Mouse (Mus musculus): ENCODE results near the gene Larp1. TPM values are rescaled to one million over a fixed set of nuclear protein-coding genes. Genes with fewer than 3 reads are reported as not detected.

The Larp1 gene
- total RNA-seq, 2 experiments from 2014 or later, result 57.8 to 61.3 TPM

DNA sequence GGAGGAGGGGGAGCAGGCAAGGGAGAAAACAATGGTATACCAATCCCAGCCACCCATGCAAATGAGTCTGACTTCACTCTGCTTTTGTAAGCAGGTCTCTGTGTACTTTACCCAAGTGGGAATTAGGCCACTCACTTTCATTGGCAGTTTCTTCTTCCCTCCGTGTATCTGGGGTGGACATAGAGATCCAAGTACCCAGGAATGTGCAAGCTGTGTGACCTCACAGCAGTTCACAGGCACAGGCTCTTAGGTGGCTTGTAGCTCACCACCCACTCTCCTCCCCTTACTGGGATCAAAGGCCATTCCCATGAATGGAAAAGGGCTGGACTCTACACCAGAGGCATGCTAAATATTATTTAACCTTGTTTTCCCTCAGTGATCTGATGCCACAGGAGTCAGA lies 10.0 kb upstream of the Larp1 start:
- no peak for DNase-seq

DNA sequence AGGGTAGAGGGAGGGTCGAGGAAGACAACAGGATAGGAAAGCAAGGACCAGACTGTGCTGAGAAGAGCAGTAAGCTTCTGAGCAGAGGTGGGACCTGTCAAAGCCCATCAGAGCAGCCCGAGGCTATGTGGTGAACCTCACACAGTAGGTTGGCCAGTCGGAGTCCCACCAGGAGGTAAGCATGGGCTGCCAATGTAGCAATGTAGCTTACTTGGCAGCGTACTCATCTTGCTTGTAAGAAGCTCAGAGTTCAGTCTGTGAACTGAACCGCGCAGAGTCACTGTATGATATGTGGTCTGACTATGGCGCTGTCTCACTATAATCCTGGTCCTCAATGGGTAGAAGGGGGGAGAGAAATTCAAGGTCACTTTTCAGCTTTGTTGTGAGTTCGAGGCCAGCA lies 5.7 kb upstream of the Larp1 start:
- no peak for DNase-seq
- intact Hi-C loops (cut with DNase I), result no loop called here

More for the DNA sequence above, 10.0 kb upstream of the Larp1 start:
- intact Hi-C loops (cut with DNase I), result no loop called here

- DNase-seq, result no peak
- intact Hi-C loops (cut with DNase I), result no loop called here
Observed at GRCm38 (mm10) chr11:58003734-58004133, 5.1 kb upstream of the Larp1 start.

- intact Hi-C loops (cut with DNase I), result loop anchor here (5.0 kb wide), 1 partner anchor 162 kb away; the partner anchor contains the start of gene Gemin5
- no peak for DNase-seq
Observed at GRCm38 (mm10) chr11:58005110-58005509, 3.8 kb upstream of the Larp1 start.

DNA sequence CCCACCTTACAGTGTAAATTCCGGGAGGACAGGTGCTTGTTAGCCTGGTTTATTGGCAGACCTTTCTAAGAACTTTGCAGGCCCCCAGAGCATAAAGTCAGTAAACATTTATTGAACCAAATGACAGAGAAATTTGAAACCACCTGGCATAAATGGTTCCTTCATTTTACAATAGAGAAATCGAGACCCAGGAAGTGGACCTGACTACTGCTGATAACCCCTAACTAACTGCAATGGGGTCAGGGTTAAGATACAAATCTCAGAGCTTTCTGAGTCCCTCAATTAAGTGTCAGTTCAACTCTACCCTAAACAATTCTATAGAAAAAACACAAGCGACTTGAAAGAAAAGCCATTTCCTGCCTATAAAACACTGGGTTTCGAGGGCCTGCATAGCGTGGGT lies 851 bp upstream of the Larp1 start:
- no peak for DNase-seq
- intact Hi-C loops (cut with DNase I), result loop anchor here (5.0 kb wide), 1 partner anchor 159 kb away; the partner anchor contains the start of gene Gemin5

DNA sequence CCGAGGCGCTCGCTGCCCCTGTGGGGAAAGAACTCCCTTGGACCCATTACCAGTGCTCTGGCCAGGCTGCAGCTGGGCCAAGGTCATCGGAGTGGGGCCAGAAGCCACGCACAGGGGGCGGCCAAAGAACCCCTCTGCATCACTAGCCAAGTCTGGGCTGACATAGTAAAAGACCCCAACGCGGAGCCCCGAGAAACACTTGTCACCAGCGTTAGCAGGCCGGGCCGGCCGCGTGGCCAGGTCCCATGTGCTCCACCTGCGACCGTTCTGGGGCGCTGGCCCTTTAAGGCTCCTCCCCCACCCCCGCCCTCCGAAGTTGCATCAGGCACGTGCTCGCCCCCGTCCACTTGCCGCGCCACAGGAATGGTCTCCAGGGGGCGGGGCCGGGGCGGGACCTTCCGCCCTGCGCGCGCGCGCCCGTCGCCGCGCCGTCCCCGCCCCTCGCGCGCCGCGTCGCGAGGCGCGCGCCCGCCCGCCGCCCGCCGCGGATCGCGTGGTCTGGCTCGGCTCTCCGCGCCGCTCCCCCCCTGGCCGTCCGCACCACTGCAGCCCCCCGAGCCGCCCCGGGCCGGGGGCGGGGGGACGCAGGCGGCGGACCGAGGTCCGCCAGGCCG lies 320 bp upstream of the Larp1 start:
- intact Hi-C loops (cut with DNase I), result loop anchor here (5.0 kb wide), 1 partner anchor 159 kb away; the partner anchor contains the start of gene Gemin5
- peak; percentile 84 to 87 for DNase-seq

DNA sequence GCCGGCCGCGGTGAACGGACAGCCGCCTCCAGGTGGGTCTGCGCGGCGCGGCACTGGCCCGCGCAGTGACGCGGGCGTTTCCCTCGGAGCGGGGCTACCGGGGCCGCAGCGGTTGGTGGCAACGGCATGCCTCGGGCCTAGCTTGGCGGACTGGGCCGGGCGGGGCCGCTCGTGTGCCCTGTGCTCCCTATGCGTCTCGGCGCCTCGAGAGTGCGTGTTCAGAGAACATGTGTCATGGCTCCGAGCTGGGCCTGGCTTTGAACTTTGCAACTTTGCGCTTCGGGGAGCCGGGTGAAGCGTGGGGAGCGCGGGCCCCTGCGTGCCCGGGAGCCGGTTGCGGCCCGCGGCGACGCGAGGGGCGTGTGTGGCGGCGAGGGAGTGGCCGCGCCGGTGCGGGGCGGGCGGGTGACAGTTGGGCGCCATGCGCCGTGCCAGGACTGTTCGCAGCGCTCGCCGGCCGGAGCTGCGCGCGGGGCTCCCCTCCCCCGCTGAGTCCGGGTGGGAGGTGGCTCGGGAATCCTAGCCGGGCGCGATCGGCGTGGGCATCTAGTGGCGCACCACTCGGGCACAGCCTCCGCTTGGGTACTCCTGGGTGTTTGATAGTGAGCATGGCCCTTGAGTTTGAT lies 765 bp downstream of the Larp1 start:
- intact Hi-C loops (cut with DNase I), result loop anchor here (2.0 to 5.0 kb wide), 3 partner anchors 47 to 158 kb away; partner anchors contain the start of genes Cnot8 and Gemin5
- DNase-seq, result peak; percentile 71 to 80

DNA sequence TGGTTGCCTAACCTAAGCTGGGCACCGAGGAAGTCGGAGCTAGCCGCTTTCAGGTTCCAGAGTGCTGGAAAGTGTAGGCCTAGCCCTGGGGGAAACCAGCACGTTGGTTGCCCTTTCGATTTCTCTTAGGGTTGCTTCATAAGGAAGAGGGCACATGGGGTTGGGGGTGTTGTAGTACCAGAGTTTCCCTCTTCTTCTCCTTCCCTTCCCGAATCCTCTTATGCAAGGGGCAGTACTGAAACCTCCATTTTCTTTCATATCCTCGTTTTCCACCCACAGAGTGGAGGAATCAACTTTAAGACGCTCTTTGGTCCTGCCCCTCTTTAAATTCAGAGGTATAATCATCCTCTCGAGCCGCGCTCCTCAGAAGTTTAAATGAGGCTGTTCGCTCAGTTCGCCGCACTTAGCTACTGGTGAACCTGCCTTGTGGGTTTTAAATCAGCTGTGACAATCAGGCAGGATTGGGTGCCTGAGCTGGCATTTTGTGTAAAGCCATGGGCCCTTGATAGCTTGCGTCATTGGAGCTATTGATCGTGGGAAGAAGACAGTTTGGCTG lies 1.4 kb downstream of the Larp1 start:
- DNase-seq, result peak; percentile 32 to 44
- intact Hi-C loops (cut with DNase I), result loop anchor here (2.0 kb wide), 2 partner anchors 48 to 94 kb away; partner anchors contain the start of gene Cnot8

GRCm38 (mm10) chr11:58010930-58011329 lies 2.1 kb downstream of the Larp1 start:
- DNase-seq, result no peak
- intact Hi-C loops (cut with DNase I), result loop anchor here (2.0 kb wide), 2 partner anchors 48 to 94 kb away; partner anchors contain the start of gene Cnot8

DNA sequence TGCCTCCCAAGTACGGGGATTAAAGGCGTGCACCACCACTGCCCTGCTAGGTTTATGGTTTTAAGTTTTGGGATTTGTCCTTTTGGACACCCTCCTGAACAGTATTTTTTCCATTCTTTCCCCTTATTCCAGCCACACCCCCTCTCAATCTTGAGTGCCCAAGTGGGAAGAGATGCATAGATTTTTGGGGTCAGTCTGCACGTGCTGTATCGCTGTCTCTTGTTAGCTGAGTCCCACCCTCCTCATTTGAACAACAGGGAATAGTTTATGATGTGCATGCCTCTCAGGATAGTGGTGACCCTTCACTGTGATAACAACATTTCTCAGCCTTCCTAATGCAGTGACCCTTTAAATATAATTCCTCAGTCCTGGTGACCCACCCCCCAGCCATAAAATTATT lies 2.9 kb downstream of the Larp1 start:
- no peak for DNase-seq
- intact Hi-C loops (cut with DNase I), result loop anchor here (2.0 kb wide), 2 partner anchors 49 to 93 kb away; partner anchors contain the start of gene Cnot8

- intact Hi-C loops (cut with DNase I), result no loop called here
- no peak for DNase-seq
Observed at GRCm38 (mm10) chr11:58012674-58013073, 3.8 kb downstream of the Larp1 start.

GRCm38 (mm10) chr11:58013100-58013499 lies 4.2 kb downstream of the Larp1 start:
- intact Hi-C loops (cut with DNase I), result no loop called here
- no peak for DNase-seq

DNA sequence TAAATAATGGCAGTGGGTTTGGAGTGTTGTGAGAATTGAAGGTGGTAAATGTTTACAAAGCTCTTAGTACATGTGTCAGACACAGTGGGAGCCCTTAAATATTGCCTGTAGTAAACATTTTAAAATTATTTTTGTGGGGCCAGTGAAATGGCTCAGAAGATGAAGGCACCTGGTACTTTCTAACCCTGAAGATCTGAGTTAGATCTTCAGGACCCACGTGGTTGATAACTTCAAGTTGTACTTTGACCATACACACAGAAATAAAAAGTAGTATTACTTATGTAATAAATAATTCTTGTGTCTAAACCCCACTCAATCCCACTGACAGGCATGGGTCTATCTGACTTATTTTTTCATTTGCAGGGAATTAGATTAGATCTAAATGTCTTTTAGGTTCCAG lies 5.7 kb downstream of the Larp1 start:
- intact Hi-C loops (cut with DNase I), result loop anchor here (5.0 kb wide), 1 partner anchor 43 kb away; no protein-coding TSS in a partner anchor
- no peak for DNase-seq

GRCm38 (mm10) chr11:58015339-58015738 lies 6.5 kb downstream of the Larp1 start:
- no peak for DNase-seq
- intact Hi-C loops (cut with DNase I), result loop anchor here (5.0 kb wide), 1 partner anchor 42 kb away; no protein-coding TSS in a partner anchor

DNA sequence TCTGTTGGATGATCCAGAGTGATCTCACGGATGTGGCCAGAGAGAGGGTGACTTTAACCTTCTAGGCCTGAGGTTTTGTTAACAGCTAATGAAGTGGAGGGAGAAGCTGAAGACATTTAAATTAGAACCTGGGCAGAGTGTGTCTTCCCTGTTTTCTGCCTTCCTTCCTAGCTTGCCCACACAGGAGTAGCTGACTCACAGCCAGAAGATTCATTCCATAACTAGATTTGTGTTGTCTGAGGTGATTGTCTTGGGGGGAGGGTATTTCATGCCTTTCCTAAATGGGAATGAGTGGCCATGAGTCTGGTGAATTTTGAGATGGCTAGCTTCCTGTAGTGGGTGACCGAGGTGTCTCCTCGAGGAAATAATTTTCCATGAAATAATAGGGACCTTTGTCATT lies 7.5 kb downstream of the Larp1 start:
- intact Hi-C loops (cut with DNase I), result loop anchor here (5.0 kb wide), 1 partner anchor 41 kb away; no protein-coding TSS in a partner anchor
- DNase-seq, result no peak

DNA sequence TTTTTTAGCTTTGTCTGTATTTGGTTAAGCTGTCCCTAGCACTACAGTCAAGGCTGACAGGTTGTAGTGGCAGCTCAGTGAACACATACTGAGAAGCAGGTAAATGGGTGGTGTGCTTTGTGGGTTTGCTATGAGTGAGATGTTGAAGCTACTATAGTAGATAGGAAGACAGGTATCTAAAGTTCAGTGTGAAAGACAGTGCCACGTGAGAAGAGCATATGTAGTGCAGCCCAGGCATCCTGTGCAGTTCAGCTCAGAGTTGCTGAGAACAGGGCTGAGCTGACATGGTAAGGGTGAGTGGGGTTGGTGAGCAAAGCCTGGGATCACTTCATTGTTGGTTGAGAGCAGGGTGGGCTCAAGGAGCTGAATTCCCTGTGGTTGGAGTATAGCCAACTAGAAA lies 8.6 kb downstream of the Larp1 start:
- DNase-seq, result no peak
- intact Hi-C loops (cut with DNase I), result loop anchor here (5.0 kb wide), 1 partner anchor 40 kb away; no protein-coding TSS in a partner anchor

DNA sequence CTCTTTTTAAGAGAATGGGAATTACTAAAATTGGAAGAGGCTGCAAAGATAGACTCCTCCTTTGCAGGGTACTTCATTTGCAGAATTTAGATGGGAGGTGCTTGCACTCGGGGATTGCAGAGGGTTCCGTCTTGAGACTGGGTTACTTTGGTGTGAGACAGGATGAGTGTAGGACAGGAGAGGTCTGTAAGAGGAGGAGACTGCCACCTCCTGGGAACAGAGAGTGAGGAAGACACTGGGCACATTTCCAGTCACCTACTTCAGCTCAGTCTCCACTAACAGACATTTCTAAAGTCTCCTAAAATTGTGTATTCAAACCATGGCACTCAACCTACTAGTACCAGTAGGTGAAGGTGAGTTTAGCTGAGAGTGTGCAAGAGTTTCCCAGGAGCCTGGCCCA lies 9.4 kb downstream of the Larp1 start:
- intact Hi-C loops (cut with DNase I), result loop anchor here (5.0 kb wide), 1 partner anchor 39 kb away; no protein-coding TSS in a partner anchor

DNA sequence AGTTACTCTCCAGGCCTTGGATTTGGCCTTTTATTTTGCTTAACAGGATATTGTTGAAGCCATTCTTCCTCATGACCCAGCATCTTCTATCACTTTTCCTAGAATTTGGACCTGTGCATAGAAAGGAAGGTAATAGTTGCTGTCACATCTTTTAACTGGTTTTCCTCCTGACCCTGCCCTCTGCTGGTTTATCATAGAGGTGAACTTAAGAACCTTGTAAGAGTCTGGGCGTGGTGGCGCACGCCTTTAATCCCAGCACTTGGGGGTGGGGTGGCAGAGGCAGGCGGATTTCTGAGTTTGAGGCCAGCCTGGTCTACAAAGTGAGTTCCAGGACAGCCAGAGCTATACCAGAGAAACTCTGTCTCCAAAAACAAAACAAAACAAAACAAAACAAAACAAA lies 9.8 kb downstream of the Larp1 start:
- no peak for DNase-seq
- intact Hi-C loops (cut with DNase I), result loop anchor here (5.0 kb wide), 1 partner anchor 39 kb away; no protein-coding TSS in a partner anchor

More for the DNA sequence above, 9.4 kb downstream of the Larp1 start:
- DNase-seq, result peak; percentile 41 to 45

- peak; percentile 36 to 37 for DNase-seq
- intact Hi-C loops (cut with DNase I), result no loop called here
Observed at GRCm38 (mm10) chr11:58021095-58021494, 12.2 kb downstream of the Larp1 start.

GRCm38 (mm10) chr11:58021618-58022017 lies 12.8 kb downstream of the Larp1 start:
- intact Hi-C loops (cut with DNase I), result no loop called here
- DNase-seq, result no peak

DNA sequence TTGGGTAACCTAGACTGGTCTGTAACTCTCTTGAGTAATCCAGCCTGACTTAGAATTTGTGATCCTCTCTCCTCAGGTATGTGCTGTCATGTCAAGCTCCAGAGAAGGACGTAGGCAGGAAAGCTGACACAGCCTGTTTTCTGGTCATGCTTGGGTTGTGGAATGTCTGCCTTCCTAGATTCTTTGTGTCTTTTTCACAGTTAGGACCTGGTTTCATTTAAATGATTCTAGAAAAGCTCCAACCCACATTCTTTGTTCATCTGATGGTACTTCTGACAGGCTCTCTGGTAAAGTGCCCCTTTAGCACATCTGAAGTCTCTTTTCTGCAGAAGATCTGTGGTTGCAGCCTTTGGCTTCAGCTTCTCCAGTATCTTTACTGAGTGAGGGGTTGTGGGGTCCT lies 15.4 kb downstream of the Larp1 start:
- intact Hi-C loops (cut with DNase I), result no loop called here
- DNase-seq, result no peak

Data from heart, postnatal 10 days (tissue).